Mouse (Mus musculus) liver, embryonic 15.5 days (tissue): ENCODE measurements around the gene Mrpl55. TPM values are rescaled to one million over a fixed set of nuclear protein-coding genes. Genes with fewer than 3 reads are reported as not detected.

Experiments
- ATAC-seq: fragments of 200-750 bp; cut with Nextera tagmentation; 2 replicates; pipeline ENCODE4 v1.8.0; 2017; ENCODE audit warnings: moderate number of reproducible peaks, mild to moderate bottlenecking, moderate library complexity; ENCODE audit not compliant: insufficient read depth
- H3K27ac ChIP-seq: fragments of 300-500 bp; sonication (generic); replicated peaks from 2 replicates; pipeline ENCODE4 v1.5.1; 2015; ENCODE audit warnings: mild to moderate bottlenecking, inconsistent platforms
- H3K27me3 ChIP-seq: fragments of 300-500 bp; sonication (generic); 2 replicates; pipeline ENCODE4 v1.6.1; 2015; ENCODE audit warnings: mild to moderate bottlenecking, inconsistent platforms
- H3K36me3 ChIP-seq: fragments of 300-500 bp; sonication (generic); replicated peaks from 2 replicates; pipeline ENCODE4 v1.6.1; 2015; ENCODE audit warnings: moderate library complexity, mild to moderate bottlenecking, inconsistent platforms
- H3K4me1 ChIP-seq: fragments of 300-500 bp; sonication (generic); replicated peaks from 2 replicates; pipeline ENCODE4 v1.6.1; 2015; ENCODE audit warnings: inconsistent platforms
- H3K4me2 ChIP-seq: fragments of 300-500 bp; sonication (generic); 2 replicates; pipeline ENCODE4 v1.6.1; 2015; ENCODE audit warnings: moderate library complexity, mild to moderate bottlenecking, inconsistent platforms
- H3K4me3 ChIP-seq: fragments of 300-500 bp; sonication (generic); replicated peaks from 2 replicates; pipeline ENCODE4 v1.5.1; 2015; ENCODE audit warnings: mild to moderate bottlenecking, inconsistent platforms
- H3K9ac ChIP-seq: fragments of 300-500 bp; sonication (generic); 2 replicates; pipeline ENCODE4 v1.6.1; 2015; ENCODE audit warnings: moderate library complexity, mild to moderate bottlenecking, inconsistent platforms
- H3K9me3 ChIP-seq: fragments of 300-500 bp; sonication (generic); replicated peaks from 2 replicates; pipeline ENCODE4 v1.6.1; 2016; ENCODE audit warnings: inconsistent platforms
- WGBS: fragments of 180-500 bp; shearing (Covaris S2); methylation state at CpG from one replicate; pipeline ENCODE4 v1.1.7; 2015; ENCODE audit warnings: mixed read lengths; ENCODE audit not compliant: insufficient replicate concordance; 5-methylcytosine and 5-hydroxymethylcytosine counted together
- polyA plus RNA-seq: library from polyadenylated mRNA; unstranded; fragments of >200 nt; fragmentation: Nextera tagmentation; extraction: Ambion mirVana; gene quantifications from 2 replicates; pipeline ENCODE4 v1.2.1, GENCODE M21; 2015

The Mrpl55 gene
- 50.5 and 51.0 TPM in 2 replicates for polyA plus RNA-seq

GRCm38 (mm10) chr11:59202081-59202995 lies at the start of gene Mrpl55:
Mrpl55 (plus strand) TSS chr11:59202486.
- WGBS = under 1% methylated on average over 63 of the region's 63 CpGs
- peaks cover 38% of the 10 kb centered on the region for H3K4me1 ChIP-seq
- H3K4me3 ChIP-seq = peak within 1 kb of the TSS; percentile 90
- H3K36me3 ChIP-seq = peaks cover 51% of the 10 kb centered on the region
- H3K9ac ChIP-seq = peak within 1 kb of the TSS; percentile 81
- no peaks in the 10 kb centered on the region for H3K9me3 ChIP-seq
- peak within 1 kb of the TSS; percentile 87 for H3K4me2 ChIP-seq
- no peaks in the 10 kb centered on the region for H3K27me3 ChIP-seq
- ATAC-seq = peak; percentile 93
- peak within 1 kb of the TSS; percentile 85 for H3K27ac ChIP-seq

GRCm38 (mm10) chr11:59154220-59154619 lies 48.1 kb upstream of the Mrpl55 start:
- WGBS = 83% methylated on average over 7 of the region's 7 CpGs
- H3K9ac ChIP-seq = no peak overlapping the region
- peaks cover 39% of the 10 kb centered on the region for H3K36me3 ChIP-seq
- peaks cover 4% of the 10 kb centered on the region; the same call in 1 of the 2 replicates for H3K27me3 ChIP-seq
- no peaks in the 10 kb centered on the region for H3K9me3 ChIP-seq
- H3K27ac ChIP-seq = no peak overlapping the region
- H3K4me3 ChIP-seq = no peak overlapping the region
- ATAC-seq = no peak
- no peak overlapping the region for H3K4me2 ChIP-seq
- H3K4me1 ChIP-seq = peaks cover 4% of the 10 kb centered on the region; the same call in 1 of the 2 replicates

GRCm38 (mm10) chr11:59155900-59156299 lies 46.4 kb upstream of the Mrpl55 start:
- H3K4me2 ChIP-seq = no peak overlapping the region
- H3K27me3 ChIP-seq = no peaks in the 10 kb centered on the region
- H3K4me1 ChIP-seq = peaks cover 8% of the 10 kb centered on the region
- no peak overlapping the region for H3K27ac ChIP-seq
- no peak for ATAC-seq
- peaks cover 55% of the 10 kb centered on the region for H3K36me3 ChIP-seq
- H3K9ac ChIP-seq = no peak overlapping the region
- WGBS = 88% methylated on average over 5 of the region's 5 CpGs
- H3K4me3 ChIP-seq = no peak overlapping the region
- no peaks in the 10 kb centered on the region for H3K9me3 ChIP-seq

GRCm38 (mm10) chr11:59159099-59159498 lies 43.2 kb upstream of the Mrpl55 start:
- Histone ChIP-seq H3K4me2 (no peak overlapping the region), H3K36me3 (peaks cover 66% of the 10 kb centered on the region), H3K27me3 (no peaks in the 10 kb centered on the region), H3K4me3 (no peak overlapping the region), H3K9ac (no peak overlapping the region), H3K4me1 (peaks cover 31% of the 10 kb centered on the region), H3K27ac (no peak overlapping the region), H3K9me3 (no peaks in the 10 kb centered on the region)
- ATAC-seq = no peak
- 90% methylated on average over 13 of the region's 13 CpGs for WGBS

- Histone ChIP-seq H3K27ac (no peak overlapping the region), H3K4me3 (no peak overlapping the region), H3K9ac (no peak overlapping the region), H3K27me3 (no peaks in the 10 kb centered on the region), H3K9me3 (no peaks in the 10 kb centered on the region), H3K4me1 (peaks cover 34% of the 10 kb centered on the region), H3K4me2 (no peak overlapping the region), H3K36me3 (peaks cover 66% of the 10 kb centered on the region)
- ATAC-seq = no peak
- WGBS = 85% methylated on average over 4 of the region's 4 CpGs
Observed at GRCm38 (mm10) chr11:59159558-59159957, 42.7 kb upstream of the Mrpl55 start.

- no peak for ATAC-seq
- Histone ChIP-seq H3K9ac (peak overlapping the region; percentile 64), H3K27ac (peak overlapping the region; percentile 99), H3K36me3 (peaks cover 55% of the 10 kb centered on the region), H3K4me3 (peak overlapping the region; percentile 78), H3K27me3 (no peaks in the 10 kb centered on the region), H3K9me3 (no peaks in the 10 kb centered on the region), H3K4me2 (peak overlapping the region; percentile 85), H3K4me1 (peaks cover 47% of the 10 kb centered on the region)
- 76% methylated on average over 5 of the region's 5 CpGs for WGBS
Observed at GRCm38 (mm10) chr11:59161398-59161797, 40.9 kb upstream of the Mrpl55 start.

GRCm38 (mm10) chr11:59162443-59163254 lies 39.6 kb upstream of the Mrpl55 start:
- 39% methylated on average over 9 of the region's 9 CpGs for WGBS
- Histone ChIP-seq H3K4me1 (peaks cover 55% of the 10 kb centered on the region), H3K4me3 (peak overlapping the region; percentile 78), H3K9ac (peak overlapping the region; percentile 64), H3K27me3 (no peaks in the 10 kb centered on the region), H3K9me3 (no peaks in the 10 kb centered on the region), H3K4me2 (peak overlapping the region; percentile 85), H3K27ac (peak overlapping the region; percentile 99), H3K36me3 (peaks cover 43% of the 10 kb centered on the region)
- ATAC-seq = no peak

GRCm38 (mm10) chr11:59163255-59164236 lies 38.7 kb upstream of the Mrpl55 start, which contains the start of gene Iba57:
Iba57 (minus strand) TSS chr11:59163739.
- 1% methylated on average over 68 of the region's 68 CpGs for WGBS
- H3K4me3 ChIP-seq = peak within 1 kb of the TSS; percentile 78
- no peaks in the 10 kb centered on the region for H3K27me3 ChIP-seq
- H3K4me2 ChIP-seq = peak within 1 kb of the TSS; percentile 85
- H3K9ac ChIP-seq = peak within 1 kb of the TSS; percentile 88
- peaks cover 63% of the 10 kb centered on the region for H3K4me1 ChIP-seq
- ATAC-seq = peak; percentile 89
- no peaks in the 10 kb centered on the region for H3K9me3 ChIP-seq
- H3K27ac ChIP-seq = peak within 1 kb of the TSS; percentile 99
- peaks cover 34% of the 10 kb centered on the region for H3K36me3 ChIP-seq

- Histone ChIP-seq H3K4me1 (peaks cover 63% of the 10 kb centered on the region), H3K4me2 (peak overlapping the region; percentile 85), H3K4me3 (peak overlapping the region; percentile 78), H3K27ac (peak overlapping the region; percentile 99), H3K27me3 (no peaks in the 10 kb centered on the region), H3K36me3 (peaks cover 26% of the 10 kb centered on the region), H3K9me3 (no peaks in the 10 kb centered on the region), H3K9ac (peak overlapping the region; percentile 88)
- peak; percentile 73 for ATAC-seq
- 14% methylated on average over 9 of the region's 9 CpGs for WGBS
Observed at GRCm38 (mm10) chr11:59164384-59164783, 37.9 kb upstream of the Mrpl55 start.

GRCm38 (mm10) chr11:59165616-59166241 lies 36.6 kb upstream of the Mrpl55 start:
- Histone ChIP-seq H3K4me1 (peaks cover 60% of the 10 kb centered on the region), H3K4me3 (no peak overlapping the region), H3K9ac (no peak overlapping the region), H3K9me3 (no peaks in the 10 kb centered on the region), H3K27ac (peak overlapping the region; percentile 99), H3K4me2 (peak overlapping the region; percentile 85; the same call in 1 of the 2 replicates), H3K36me3 (peaks cover 12% of the 10 kb centered on the region), H3K27me3 (no peaks in the 10 kb centered on the region)
- ATAC-seq = no peak
- WGBS = 31% methylated on average over 2 of the region's 2 CpGs
